Mouse (Mus musculus) layer of hippocampus, postnatal 36 days (tissue): Measurements from ENCODE around the gene Ctse. TPM values are rescaled to one million over a fixed set of nuclear protein-coding genes. Genes with fewer than 3 reads are reported as not detected.
A peak's percentile ranks its signal among the peaks of the same experiment; 100 is the strongest.
"Not testable (repeated sequence)": the region's sequence is repeated elsewhere in the genome, so short reads cannot be mapped to it uniquely, and the experiment has no call there.

Experiments
- DNase-seq, 2 experiments: peaks; one replicate each; pipeline ENCODE4 v3.0.0; 2022
- total RNA-seq, 2 experiments: library from RNA; stranded (reverse); gene quantifications; 2 replicates each; pipeline ENCODE4 v1.2.3; 2021

Gene Ctse
- total RNA-seq = not detected

GRCm38 (mm10) chr1:131637791-131638540 lies at the start of gene Ctse:
TSS of gene Ctse (plus strand) at chr1:131638306.
- DNase-seq = no peak

GRCm38 (mm10) chr1:131598905-131599304 lies 39.2 kb upstream of the Ctse start, which contains the start of gene Avpr1b:
TSS of gene Avpr1b (plus strand) at chr1:131599239.
- DNase-seq = no peak

- DNase-seq = no peak
Measured at GRCm38 (mm10) chr1:131600314-131600713, 37.8 kb upstream of the Ctse start.

- DNase-seq = no peak
Measured at GRCm38 (mm10) chr1:131606719-131607118, 31.4 kb upstream of the Ctse start.

GRCm38 (mm10) chr1:131612556-131613155 lies 25.4 kb upstream of the Ctse start:
- no peak for DNase-seq

GRCm38 (mm10) chr1:131613361-131614133 lies 24.6 kb upstream of the Ctse start:
- peak; percentile 53 to 58 for DNase-seq

- DNase-seq = no peak
Measured at GRCm38 (mm10) chr1:131614641-131615040, 23.5 kb upstream of the Ctse start.

- no peak for DNase-seq
Measured at GRCm38 (mm10) chr1:131616131-131616530, 22.0 kb upstream of the Ctse start.

GRCm38 (mm10) chr1:131616546-131617220 lies 21.4 kb upstream of the Ctse start:
- DNase-seq = no peak

- no peak for DNase-seq
Measured at GRCm38 (mm10) chr1:131618576-131618975, 19.5 kb upstream of the Ctse start.

- no peak for DNase-seq
Measured at GRCm38 (mm10) chr1:131619348-131619747, 18.8 kb upstream of the Ctse start.

- no peak for DNase-seq
Measured at GRCm38 (mm10) chr1:131623644-131624043, 14.5 kb upstream of the Ctse start.

- DNase-seq = no peak
Measured at GRCm38 (mm10) chr1:131624175-131624835, 13.8 kb upstream of the Ctse start.

- DNase-seq = no peak
Measured at GRCm38 (mm10) chr1:131626200-131626599, 11.9 kb upstream of the Ctse start.

- DNase-seq = not testable (repeated sequence)
Measured at GRCm38 (mm10) chr1:131632216-131632615, 5.9 kb upstream of the Ctse start.

GRCm38 (mm10) chr1:131634495-131634894 lies 3.6 kb upstream of the Ctse start:
- DNase-seq = no peak

- no peak for DNase-seq
Measured at GRCm38 (mm10) chr1:131638541-131639421, 675 bp downstream of the Ctse start.

- DNase-seq = no peak
Measured at GRCm38 (mm10) chr1:131640062-131640461, 2.0 kb downstream of the Ctse start.

GRCm38 (mm10) chr1:131641565-131641964 lies 3.5 kb downstream of the Ctse start:
- no peak for DNase-seq

- DNase-seq = no peak
Measured at GRCm38 (mm10) chr1:131642251-131642650, 4.1 kb downstream of the Ctse start.
